Mouse (Mus musculus): Measurements from ENCODE around the gene Plb1. TPM values are rescaled to one million over a fixed set of nuclear protein-coding genes. Genes with fewer than 3 reads are reported as not detected.
A peak's percentile ranks its signal among the peaks of the same experiment; 100 is the strongest.

Plb1 gene
- total RNA-seq, 1 experiment = 3.8 TPM

DNA sequence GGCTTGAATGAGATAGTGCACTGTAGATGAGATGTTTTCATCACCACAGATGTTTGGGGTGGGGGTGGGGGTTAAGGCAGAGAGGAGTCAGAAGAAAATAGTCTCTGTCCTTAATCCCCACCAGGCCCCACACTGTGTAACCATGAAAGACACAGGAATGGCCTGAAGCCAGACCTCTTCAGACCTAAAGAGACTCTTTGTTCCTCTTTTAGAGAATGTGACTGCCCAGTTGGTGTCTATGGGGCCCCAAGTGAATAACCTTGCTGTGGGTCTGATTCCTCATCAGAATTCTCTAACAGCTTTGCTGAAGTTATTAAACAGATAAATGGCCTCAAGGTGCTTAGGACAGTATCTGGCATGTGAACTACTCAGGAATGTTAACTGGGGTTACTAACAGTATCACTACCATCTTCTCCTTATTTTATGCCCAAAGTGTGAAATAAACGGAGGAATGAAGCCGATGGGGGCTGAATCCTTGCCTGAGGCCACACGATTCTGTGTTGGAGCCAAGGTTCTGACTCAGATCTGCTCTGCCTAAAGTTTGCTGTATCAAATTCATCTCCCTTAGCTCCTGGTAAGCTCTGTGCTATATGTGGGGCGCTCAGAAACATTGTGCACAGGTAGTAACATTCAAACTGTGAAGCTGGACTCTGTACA, 172.8 kb downstream of the Plb1 start:
- Histone ChIP-seq H3K4me3 (ENCODE audit: insufficient read depth in 1 of 2, low read depth in 1 of 2, low read length in 2 of 2, poor library complexity in 1 of 2, severe bottlenecking in 1 of 2) (no peak overlapping the region), H3K27ac (ENCODE audit: insufficient read depth, low read depth, low read length, poor library complexity, severe bottlenecking) (peak overlapping the region; percentile 65; the same call in 1 of the 2 replicates), H3K9ac (ENCODE audit: insufficient read depth, low read depth, low read length, poor library complexity, severe bottlenecking) (no peak overlapping the region), H3K36me3 (ENCODE audit: control insufficient read depth, insufficient read depth, low read length, poor library complexity, severe bottlenecking) (no peaks in the 10 kb centered on the region), H3K9me3 (ENCODE audit: control insufficient read depth, insufficient read depth, low read depth, low read length) (no peaks in the 10 kb centered on the region), H3K4me1 (ENCODE audit: control insufficient read depth in 2 of 2, insufficient read depth in 2 of 2, low read length in 2 of 2, poor library complexity in 1 of 2) (peaks cover 0 to 24% of the 10 kb centered on the region in 2 experiments; a peak in 3 of 4 replicates)
- TF ChIP-seq MAFK (IDR thresholded peaks at IDR 0.05; ENCODE audit: insufficient read depth, low read depth, low read length) (no peak), HCFC1 (IDR thresholded peaks at IDR 0.05; ENCODE audit: borderline replicate concordance, insufficient read depth, low read length) (no peak), CHD2 (IDR thresholded peaks at IDR 0.05; ENCODE audit: low read depth, low read length) (no peak)
- in situ Hi-C loops (cut with MboI; ENCODE audit: low sequenced_read_pairs in 2 of 2, unreplicated experiment in 2 of 2) = no loop called here
- no peak for DNase-seq (ENCODE audit: low read depth, low spot score)

DNA sequence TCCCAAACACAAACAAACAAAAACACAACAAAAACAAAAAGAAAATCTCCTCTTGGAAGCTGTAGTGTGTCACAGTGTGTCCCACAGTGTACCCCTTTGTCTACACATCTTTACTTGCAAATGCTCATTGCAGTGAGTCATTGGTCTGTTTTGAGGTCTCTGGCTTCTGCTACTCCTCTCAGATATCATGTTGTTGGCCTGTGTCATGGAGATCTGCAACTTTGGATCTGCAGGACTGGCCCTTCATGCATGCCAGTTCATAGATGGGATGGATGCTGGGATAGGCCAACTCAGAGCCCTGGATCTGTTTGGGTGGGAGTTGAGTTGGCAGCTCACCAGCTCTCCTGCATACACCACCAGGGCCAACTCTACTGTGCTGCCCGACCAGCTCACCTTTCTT, 176.3 kb downstream of the Plb1 start:
- TF ChIP-seq ZNF384 (IDR thresholded peaks at IDR 0.05; ENCODE audit: low read depth, low read length) (no peak), MAFK (IDR thresholded peaks at IDR 0.05; ENCODE audit: insufficient read depth, low read depth, low read length) (no peak), CHD2 (IDR thresholded peaks at IDR 0.05; ENCODE audit: low read depth, low read length) (no peak), HCFC1 (IDR thresholded peaks at IDR 0.05; ENCODE audit: borderline replicate concordance, insufficient read depth, low read length) (no peak), ZC3H11A (IDR thresholded peaks at IDR 0.05; ENCODE audit: borderline replicate concordance, low read depth, low read length) (no peak)
- H3K9me3 ChIP-seq (ENCODE audit: control insufficient read depth, insufficient read depth, low read depth, low read length) = no peaks in the 10 kb centered on the region
- no peaks in the 10 kb centered on the region for H3K36me3 ChIP-seq (ENCODE audit: control insufficient read depth, insufficient read depth, low read length, poor library complexity, severe bottlenecking)
- H3K4me1 ChIP-seq (ENCODE audit: control insufficient read depth in 2 of 2, insufficient read depth in 2 of 2, low read length in 2 of 2, poor library complexity in 1 of 2) = peaks cover 0 to 33% of the 10 kb centered on the region in 2 experiments; a peak in 3 of 4 replicates
- no peak for DNase-seq (ENCODE audit: low read depth, low spot score)
- no peak overlapping the region for H3K4me3 ChIP-seq (ENCODE audit: insufficient read depth in 1 of 2, low read depth in 1 of 2, low read length in 2 of 2, poor library complexity in 1 of 2, severe bottlenecking in 1 of 2)
- no peak overlapping the region for H3K27ac ChIP-seq (ENCODE audit: insufficient read depth, low read depth, low read length, poor library complexity, severe bottlenecking)
- in situ Hi-C loops (cut with MboI; ENCODE audit: low sequenced_read_pairs in 2 of 2, unreplicated experiment in 2 of 2) = no loop called here
- H3K9ac ChIP-seq (ENCODE audit: insufficient read depth, low read depth, low read length, poor library complexity, severe bottlenecking) = no peak overlapping the region

DNA sequence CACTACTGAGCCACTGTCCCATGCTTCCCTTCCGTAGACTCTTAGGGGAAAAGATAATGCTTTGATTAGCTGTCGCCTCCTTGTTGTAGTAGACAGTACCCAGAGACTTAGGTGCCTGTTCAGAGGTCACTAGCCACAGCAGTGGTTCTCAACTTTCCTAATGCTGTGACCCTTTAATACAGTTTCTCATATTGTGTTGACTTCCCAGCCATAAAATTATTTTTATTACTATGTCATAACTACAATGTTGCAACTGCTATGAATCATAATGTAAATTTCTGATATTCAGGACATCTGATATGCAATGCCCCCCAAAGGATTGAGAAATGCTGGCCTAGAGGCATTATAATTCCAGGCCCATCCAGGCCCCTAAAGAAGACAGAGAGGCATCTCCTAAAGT, 177.2 kb downstream of the Plb1 start:
- Histone ChIP-seq H3K4me3 (ENCODE audit: insufficient read depth in 1 of 2, low read depth in 1 of 2, low read length in 2 of 2, poor library complexity in 1 of 2, severe bottlenecking in 1 of 2) (no peak overlapping the region), H3K9me3 (ENCODE audit: control insufficient read depth, insufficient read depth, low read depth, low read length) (no peaks in the 10 kb centered on the region)
- in situ Hi-C loops (cut with MboI; ENCODE audit: low sequenced_read_pairs in 2 of 2, unreplicated experiment in 2 of 2) = no loop called here

DNA sequence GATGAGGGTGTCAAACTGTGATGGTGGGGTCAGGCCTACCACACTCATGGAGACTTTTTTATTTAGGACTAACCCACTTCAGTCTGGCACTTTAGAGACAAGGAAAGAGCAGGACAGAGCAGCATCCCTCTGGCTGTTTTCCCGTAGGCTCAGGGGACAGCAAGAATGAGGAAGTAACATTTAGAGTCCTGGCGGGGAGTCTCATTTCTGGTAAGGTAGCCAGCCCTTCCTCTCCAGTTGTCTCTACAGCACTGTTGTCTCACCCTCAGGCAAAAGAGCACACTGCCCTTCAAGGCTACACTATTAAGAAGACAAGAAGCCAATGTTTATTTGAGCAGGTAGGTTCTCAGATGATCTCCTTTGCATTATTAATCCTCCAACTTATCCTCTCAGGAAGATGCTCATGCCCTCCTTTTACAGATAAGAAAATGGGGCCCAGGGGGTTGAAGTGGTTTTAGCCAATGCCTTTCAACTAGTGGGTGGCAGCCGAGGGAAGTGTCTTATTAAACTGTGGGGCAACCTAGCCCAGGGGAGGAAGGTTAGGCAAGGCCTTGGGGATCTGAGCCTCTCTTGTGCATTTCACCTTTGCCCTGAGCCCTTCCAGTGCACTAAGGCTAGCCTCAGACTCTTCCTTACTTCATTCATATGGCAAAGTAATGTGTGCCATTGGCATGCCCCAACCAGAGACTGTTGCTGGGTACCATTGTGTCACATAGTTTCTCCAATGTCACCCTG, 178.6 kb downstream of the Plb1 start:
- TF ChIP-seq ZNF384 (IDR thresholded peaks at IDR 0.05; ENCODE audit: low read depth, low read length) (no peak), ZC3H11A (IDR thresholded peaks at IDR 0.05; ENCODE audit: borderline replicate concordance, low read depth, low read length) (no peak), MAFK (IDR thresholded peaks at IDR 0.05; ENCODE audit: insufficient read depth, low read depth, low read length) (no peak), CHD2 (IDR thresholded peaks at IDR 0.05; ENCODE audit: low read depth, low read length) (no peak), HCFC1 (IDR thresholded peaks at IDR 0.05; ENCODE audit: borderline replicate concordance, insufficient read depth, low read length) (no peak)
- Histone ChIP-seq H3K4me3 (ENCODE audit: insufficient read depth in 1 of 2, low read depth in 1 of 2, low read length in 2 of 2, poor library complexity in 1 of 2, severe bottlenecking in 1 of 2) (no peak overlapping the region), H3K27ac (ENCODE audit: insufficient read depth, low read depth, low read length, poor library complexity, severe bottlenecking) (peak overlapping the region; percentile 51; the same call in 1 of the 2 replicates), H3K9ac (ENCODE audit: insufficient read depth, low read depth, low read length, poor library complexity, severe bottlenecking) (no peak overlapping the region), H3K36me3 (ENCODE audit: control insufficient read depth, insufficient read depth, low read length, poor library complexity, severe bottlenecking) (no peaks in the 10 kb centered on the region), H3K4me1 (ENCODE audit: control insufficient read depth in 2 of 2, insufficient read depth in 2 of 2, low read length in 2 of 2, poor library complexity in 1 of 2) (peaks cover 0 to 33% of the 10 kb centered on the region in 2 experiments; a peak in 3 of 4 replicates), H3K9me3 (ENCODE audit: control insufficient read depth, insufficient read depth, low read depth, low read length) (no peaks in the 10 kb centered on the region)
- DNase-seq (ENCODE audit: low read depth, low spot score) = no peak
- in situ Hi-C loops (cut with MboI; ENCODE audit: low sequenced_read_pairs in 2 of 2, unreplicated experiment in 2 of 2) = no loop called here

More for the DNA sequence above, 177.2 kb downstream of the Plb1 start:
- TF ChIP-seq ZNF384 (IDR thresholded peaks at IDR 0.05; ENCODE audit: low read depth, low read length) = no peak
- no peak for TF ChIP-seq ZC3H11A (IDR thresholded peaks at IDR 0.05; ENCODE audit: borderline replicate concordance, low read depth, low read length)
- no peak for TF ChIP-seq CHD2 (IDR thresholded peaks at IDR 0.05; ENCODE audit: low read depth, low read length)
- no peak for TF ChIP-seq MAFK (IDR thresholded peaks at IDR 0.05; ENCODE audit: insufficient read depth, low read depth, low read length)
- TF ChIP-seq HCFC1 (IDR thresholded peaks at IDR 0.05; ENCODE audit: borderline replicate concordance, insufficient read depth, low read length) = no peak
- Histone ChIP-seq H3K27ac (ENCODE audit: insufficient read depth, low read depth, low read length, poor library complexity, severe bottlenecking) (no peak overlapping the region), H3K36me3 (ENCODE audit: control insufficient read depth, insufficient read depth, low read length, poor library complexity, severe bottlenecking) (no peaks in the 10 kb centered on the region), H3K9ac (ENCODE audit: insufficient read depth, low read depth, low read length, poor library complexity, severe bottlenecking) (no peak overlapping the region), H3K4me1 (ENCODE audit: control insufficient read depth in 2 of 2, insufficient read depth in 2 of 2, low read length in 2 of 2, poor library complexity in 1 of 2) (peaks cover 0 to 38% of the 10 kb centered on the region in 2 experiments; a peak in 3 of 4 replicates)
- DNase-seq (ENCODE audit: low read depth, low spot score) = no peak

All from ES-E14 (cell line).